Mouse (Mus musculus): ENCODE results near the gene Myo9b.

Gene Myo9b

DNA sequence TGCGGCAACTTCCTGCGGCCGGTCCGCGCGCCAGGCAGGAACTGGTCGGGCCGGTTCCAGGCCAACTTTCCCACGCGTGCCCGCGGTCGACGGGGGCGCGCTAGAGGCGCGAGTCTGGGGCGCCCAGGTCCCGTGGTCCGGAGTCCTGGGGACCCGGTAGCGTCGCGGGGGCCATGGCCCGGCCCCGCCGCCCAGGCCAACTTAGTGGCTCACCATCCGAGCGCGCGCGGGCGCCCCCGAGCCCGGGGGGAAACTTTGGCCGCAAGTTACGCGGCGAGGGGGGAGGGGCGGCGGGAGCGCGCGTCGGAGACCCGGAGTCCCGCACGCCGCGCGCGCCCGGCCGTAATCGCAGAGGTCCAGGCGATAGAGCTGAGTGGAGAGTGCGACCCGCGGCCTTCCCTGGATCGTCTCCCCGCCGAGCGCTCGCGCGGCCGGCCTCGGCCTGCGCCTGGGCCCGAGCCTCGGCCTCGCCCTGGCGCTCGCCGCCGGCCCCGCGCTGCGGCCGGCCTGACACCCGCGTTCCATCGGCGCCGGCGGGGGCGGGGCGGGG is 109.0 kb downstream of the Myo9b start, which contains the start of gene Nr2f6:
Gene Nr2f6 (minus strand): TSS at position 540 of the 550 bp plus-strand sequence.
- in situ Hi-C loops (cut with MboI; ENCODE audit: unreplicated experiment in 2 of 2), result loop anchor here in 1 of 2 experiments (25.0 kb wide), 1 partner anchor 669 kb away; the partner anchor contains the start of genes Gm3336, Iqcn and Pde4c

DNA sequence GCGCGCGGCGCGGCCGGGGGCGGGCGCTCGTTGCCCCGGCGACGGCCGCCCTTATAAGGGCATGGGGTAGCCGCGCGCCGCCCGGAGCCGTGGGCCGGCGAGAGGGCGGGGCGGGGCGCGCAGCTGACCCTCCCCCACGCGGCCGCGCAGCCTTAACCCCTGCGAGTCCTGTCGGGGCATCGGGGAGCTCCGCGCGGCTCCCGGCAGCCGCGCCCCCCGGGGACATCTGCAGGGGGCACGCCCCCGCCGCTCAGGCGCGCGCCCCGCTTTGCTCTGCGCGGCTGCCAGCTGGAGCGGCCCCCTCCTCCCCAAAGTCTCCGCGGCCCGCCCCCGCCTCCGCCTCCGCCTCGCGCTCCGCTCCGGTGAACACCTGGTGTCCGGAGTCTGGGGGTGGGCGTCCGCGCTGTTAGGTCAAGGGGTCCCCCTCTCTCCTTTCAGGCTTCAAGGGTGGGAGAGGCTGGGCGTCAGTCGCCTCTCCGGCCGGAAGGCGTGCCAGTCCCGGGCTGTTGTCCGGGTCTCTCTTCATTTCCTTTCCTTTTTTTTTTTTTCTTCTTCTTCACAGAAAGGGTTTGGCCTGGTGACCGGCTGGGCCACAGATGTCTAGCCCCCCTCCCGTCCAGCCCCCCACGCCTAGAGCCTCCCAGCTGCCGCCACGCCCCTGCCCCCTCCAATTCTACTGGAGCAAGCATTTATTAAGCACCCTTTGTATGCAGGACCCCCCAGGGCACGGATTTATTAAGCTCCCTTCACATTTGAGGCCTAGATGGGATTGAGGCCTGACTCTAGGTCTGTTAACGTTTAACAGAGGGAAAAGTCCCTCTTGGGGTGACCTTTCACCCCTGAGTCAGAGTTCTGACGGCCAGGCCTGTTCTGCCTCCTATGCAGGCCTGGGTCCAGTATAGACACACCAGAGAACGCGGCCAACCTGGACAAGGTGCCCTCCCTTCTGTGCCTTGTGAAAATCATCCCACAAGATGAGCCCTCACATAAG is 109.8 kb downstream of the Myo9b start:
- in situ Hi-C loops (cut with MboI; ENCODE audit: unreplicated experiment in 2 of 2), result loop anchor here in 1 of 2 experiments (25.0 kb wide), 1 partner anchor 670 kb away; the partner anchor contains the start of genes Gm3336, Iqcn and Pde4c

DNA sequence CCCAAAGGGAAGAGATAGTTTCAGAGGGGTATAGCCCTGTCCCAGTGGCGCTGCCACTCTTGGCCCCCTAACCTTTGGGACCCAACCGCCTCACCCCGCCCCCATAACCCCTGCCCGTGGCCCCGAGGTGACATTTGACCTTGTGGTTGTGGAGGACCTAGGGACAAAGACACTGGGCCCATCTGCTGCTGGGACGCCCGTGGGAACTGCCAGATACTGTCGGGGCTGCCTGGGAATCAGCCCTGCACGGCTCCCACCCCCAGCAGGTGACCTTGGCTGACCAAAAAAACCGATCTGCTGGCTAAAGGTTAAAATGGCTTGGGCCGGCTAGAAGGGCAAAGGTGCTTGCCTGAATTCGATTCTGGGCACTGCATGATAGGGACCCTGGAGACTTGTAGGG is 110.9 kb downstream of the Myo9b start:
- in situ Hi-C loops (cut with MboI; ENCODE audit: unreplicated experiment in 2 of 2), result loop anchor here in 1 of 2 experiments (25.0 kb wide), 1 partner anchor 671 kb away; the partner anchor contains the start of genes Gm3336, Iqcn and Pde4c

DNA sequence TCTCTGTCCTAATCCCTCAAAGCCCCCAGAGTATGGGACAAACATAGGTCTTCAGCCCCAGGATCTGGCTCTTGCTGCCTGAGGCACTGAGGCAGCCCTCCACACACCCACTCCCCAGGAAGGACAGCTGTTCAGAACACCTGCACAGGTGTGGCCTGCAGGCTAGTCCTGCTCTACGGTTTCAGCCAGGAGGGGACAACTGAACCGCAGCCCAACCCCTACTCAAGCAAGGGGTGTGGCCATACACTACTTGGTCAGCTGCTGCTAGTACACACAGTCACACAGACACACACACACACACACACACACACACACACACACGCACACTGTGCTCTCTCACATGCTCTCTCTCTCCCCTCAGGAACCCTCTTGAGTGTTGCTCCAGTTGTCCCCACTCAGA is 111.3 kb downstream of the Myo9b start:
- in situ Hi-C loops (cut with MboI; ENCODE audit: unreplicated experiment in 2 of 2), result loop anchor here in 1 of 2 experiments (25.0 kb wide), 1 partner anchor 672 kb away; the partner anchor contains the start of genes Gm3336, Iqcn and Pde4c

DNA sequence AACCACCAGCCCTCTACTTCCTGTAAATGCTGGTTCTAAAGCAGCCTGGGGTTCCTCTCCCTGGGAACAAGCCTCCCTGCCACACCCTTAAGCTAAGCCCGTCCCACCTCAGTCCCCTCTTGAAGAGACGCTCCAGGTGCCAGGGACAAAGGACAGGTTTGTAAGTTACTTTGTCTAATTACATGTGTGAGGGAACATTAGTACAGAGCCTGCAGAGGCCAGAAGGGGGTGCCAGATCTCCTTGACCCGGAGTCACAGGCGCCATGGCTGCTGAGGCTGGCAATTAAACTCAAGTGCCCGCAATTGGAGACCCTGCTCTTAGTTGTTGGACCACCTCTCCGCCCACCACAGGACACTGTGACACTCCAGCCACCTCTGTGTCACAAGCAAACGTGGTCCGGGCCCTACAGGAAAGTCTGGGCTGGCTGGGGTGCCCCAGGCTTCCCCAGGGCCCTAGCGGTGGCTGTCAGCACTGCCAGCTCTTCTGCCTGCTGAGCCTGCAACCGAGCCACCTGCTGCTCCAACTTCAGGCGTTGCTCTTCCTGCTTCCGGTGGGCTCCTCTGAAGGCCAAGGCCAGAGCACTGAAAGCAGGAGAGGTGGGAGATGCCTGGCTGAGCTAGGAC is 112.8 kb downstream of the Myo9b start:
- in situ Hi-C loops (cut with MboI; ENCODE audit: unreplicated experiment in 2 of 2), result loop anchor here in 1 of 2 experiments (25.0 kb wide), 1 partner anchor 673 kb away; the partner anchor contains the start of genes Gm3336, Iqcn and Pde4c

DNA sequence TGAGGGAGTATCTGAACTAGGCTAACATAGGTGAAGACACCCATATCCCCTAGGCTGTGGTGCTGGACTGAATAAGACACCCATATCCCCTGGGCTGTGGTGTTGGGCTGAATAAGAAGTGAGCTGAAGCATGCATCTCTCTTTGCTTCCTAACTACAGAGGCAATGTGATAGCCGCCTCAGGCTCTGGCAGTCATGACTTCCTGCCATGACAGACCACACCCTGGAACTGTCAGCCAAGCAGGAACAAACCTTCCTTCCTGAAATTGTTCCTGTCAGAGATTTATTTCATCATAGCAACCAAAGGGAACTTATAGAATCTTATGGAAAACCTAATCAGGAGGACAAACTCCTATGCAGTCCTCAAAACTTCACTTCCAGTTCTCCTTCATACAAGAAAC is 115.8 kb downstream of the Myo9b start:
- in situ Hi-C loops (cut with MboI; ENCODE audit: unreplicated experiment in 2 of 2), result loop anchor here in 1 of 2 experiments (25.0 kb wide), 1 partner anchor 676 kb away; the partner anchor contains the start of genes Gm3336, Iqcn and Pde4c

DNA sequence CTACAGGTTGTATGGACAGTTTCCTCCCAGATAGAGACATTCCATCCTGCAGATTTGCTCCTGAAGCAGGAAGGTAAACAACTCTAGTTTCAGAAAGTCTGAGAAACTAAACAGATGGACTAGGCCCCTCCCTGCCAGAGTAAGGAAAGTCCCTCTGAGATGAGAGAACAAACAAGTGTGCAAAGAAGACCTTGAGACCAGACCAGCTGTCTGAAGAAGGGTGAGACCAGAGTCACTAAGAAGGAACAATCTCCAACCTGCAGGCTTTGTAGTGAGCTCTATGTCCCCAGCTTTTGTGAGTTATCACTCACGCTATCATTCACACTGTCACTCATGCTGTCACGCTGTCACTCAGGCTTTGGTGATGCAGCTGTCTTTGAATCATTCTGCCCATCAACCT is 119.2 kb downstream of the Myo9b start:
- in situ Hi-C loops (cut with MboI; ENCODE audit: unreplicated experiment in 2 of 2), result loop anchor here in 1 of 2 experiments (25.0 kb wide), 1 partner anchor 679 kb away; the partner anchor contains the start of genes Gm3336, Iqcn and Pde4c

DNA sequence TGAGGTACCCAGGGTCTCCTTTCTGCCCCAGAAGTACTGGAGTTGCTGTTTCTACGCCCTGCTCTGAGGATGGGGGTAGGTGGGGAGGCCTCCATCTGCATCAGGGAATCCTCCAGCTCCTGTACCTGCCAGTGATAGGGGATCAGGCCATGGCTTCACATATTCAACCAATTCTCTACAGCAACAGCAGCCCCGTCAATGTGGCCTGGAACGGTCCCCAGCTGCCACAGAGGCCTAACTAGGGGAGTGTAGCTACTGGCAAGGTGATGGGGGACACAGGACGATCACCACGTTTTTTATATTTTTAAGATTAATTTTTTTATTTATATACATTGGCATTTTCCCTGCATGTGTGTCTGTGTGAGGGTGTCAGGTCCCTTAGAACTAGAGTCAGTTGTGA is 119.9 kb downstream of the Myo9b start:
- in situ Hi-C loops (cut with MboI; ENCODE audit: unreplicated experiment in 2 of 2), result loop anchor here in 1 of 2 experiments (25.0 kb wide), 1 partner anchor 680 kb away; the partner anchor contains the start of genes Gm3336, Iqcn and Pde4c

DNA sequence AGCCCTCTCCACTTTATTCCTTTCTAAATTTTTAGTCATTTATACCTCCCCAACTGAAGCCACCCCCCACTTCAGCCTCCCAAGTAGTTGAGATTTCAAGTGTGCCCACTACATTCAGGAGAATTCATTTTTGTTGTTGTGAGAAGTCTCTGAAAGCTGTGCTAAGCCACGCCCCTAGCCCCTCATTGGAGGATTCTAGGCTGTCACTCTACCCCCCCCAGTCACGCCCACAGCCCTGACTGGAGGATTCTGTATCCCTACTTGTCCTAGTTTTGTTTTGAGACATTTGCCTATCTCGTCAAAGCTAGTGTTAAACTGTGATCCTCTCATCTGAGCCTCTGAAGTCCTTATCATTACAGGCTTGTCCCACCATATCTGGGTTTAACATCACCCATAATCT is 120.4 kb downstream of the Myo9b start:
- in situ Hi-C loops (cut with MboI; ENCODE audit: unreplicated experiment in 2 of 2), result loop anchor here in 1 of 2 experiments (25.0 kb wide), 1 partner anchor 681 kb away; the partner anchor contains the start of genes Gm3336, Iqcn and Pde4c

DNA sequence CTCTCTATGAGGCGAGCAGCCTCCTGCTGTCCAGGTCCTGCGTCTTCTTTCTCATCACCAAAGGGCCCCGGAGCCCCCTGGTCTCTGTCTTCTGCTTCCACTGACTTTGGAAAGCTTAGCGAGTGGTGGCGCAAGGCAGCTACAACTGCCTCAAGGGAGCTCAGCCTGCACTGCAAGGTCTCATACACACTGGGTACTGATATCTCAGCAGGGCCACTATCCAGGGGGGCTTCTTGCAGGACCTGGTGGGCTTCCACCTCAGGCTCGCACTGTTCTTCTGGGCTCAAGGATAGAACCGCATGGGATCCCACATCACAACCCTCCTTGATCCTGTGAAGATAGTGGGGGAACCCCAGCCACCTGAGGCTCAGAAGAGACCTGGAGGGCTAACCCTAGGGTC is 122.0 kb downstream of the Myo9b start:
- in situ Hi-C loops (cut with MboI; ENCODE audit: unreplicated experiment in 2 of 2), result loop anchor here in 1 of 2 experiments (25.0 kb wide), 1 partner anchor 682 kb away; the partner anchor contains the start of genes Gm3336, Iqcn and Pde4c

DNA sequence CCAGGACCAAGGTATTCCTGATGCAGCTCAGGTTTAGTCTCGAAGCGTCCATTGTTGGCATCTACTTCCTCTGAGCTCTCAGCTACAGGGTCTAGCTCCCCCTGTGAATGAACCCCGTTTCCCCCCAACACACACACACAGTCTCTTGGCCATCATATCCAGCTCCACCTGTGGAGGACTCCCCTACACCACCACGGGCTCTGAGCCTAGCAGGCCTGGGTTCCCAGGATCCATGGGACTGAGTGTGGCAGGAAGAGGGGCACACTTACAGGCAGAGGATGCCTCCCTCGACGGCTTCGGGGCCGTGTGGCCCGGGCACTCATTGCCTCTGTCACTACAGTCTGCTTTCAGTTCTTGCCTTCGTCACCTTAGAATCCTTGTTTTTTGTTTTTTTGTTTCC is 122.6 kb downstream of the Myo9b start:
- in situ Hi-C loops (cut with MboI; ENCODE audit: unreplicated experiment in 2 of 2), result loop anchor here in 1 of 2 experiments (25.0 kb wide), 1 partner anchor 683 kb away; the partner anchor contains the start of genes Gm3336, Iqcn and Pde4c

DNA sequence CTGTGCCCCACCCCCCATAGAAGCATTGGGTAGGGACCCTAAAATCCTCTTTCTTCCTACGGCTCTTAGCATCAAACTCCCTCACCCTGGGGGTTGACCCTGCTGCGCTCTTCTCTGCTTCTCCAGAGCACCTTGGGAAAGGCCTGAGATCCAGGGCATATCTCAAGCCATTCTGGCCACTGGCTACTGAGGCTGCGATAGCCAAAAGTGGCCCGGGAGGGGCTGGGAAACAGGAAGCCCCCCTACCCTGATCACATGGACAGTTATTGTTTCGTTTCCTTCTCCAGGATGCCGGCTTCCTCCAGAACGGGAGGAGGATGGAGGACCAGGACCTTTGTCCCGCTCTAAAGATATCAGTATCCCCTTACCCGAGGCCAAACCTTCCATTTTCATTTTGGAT is 123.1 kb downstream of the Myo9b start, which contains the start of gene Ushbp1:
Gene Ushbp1 (minus strand): TSS at position 174 of the 400 bp plus-strand sequence.
- in situ Hi-C loops (cut with MboI; ENCODE audit: unreplicated experiment in 2 of 2), result loop anchor here in 1 of 2 experiments (25.0 kb wide), 1 partner anchor 683 kb away; the partner anchor contains the start of genes Gm3336, Iqcn and Pde4c

DNA sequence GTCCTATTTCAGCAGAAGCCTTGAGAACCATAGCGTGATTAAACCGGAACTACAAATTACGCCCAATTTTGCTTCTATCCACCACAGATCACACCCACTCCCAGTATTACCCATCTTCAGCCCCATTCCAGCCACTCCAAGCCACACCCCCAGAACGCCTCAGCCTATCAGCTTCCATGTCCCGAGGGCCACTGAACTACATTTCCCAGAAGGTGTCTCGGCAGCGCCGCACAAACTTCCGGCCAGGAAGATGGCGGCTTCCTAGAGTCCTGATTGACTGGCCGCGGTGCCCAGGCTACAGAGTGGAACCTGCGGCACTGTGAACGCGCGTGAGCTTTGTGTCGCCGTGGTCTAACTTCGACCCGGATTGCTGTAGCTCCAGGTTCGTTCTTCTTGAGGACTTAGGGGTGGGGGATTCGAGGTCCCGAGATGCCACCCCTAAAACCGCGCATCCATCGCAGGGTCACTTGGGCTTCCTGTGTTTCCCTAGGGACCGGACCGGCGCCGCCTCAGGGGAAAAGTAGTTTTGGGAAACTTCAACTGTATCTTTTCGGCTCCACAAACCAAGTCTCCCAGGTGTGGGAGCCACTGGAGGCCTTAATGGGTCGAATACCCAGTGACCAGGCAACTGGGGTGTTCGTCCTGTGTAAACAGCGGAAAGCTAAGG is 124.3 kb downstream of the Myo9b start, which contains the start of gene Babam1:
Gene Babam1 (plus strand): TSS at position 223 of the 667 bp plus-strand sequence.
- in situ Hi-C loops (cut with MboI; ENCODE audit: unreplicated experiment in 2 of 2), result loop anchor here in 1 of 2 experiments (25.0 kb wide), 1 partner anchor 684 kb away; the partner anchor contains the start of genes Gm3336, Iqcn and Pde4c

DNA sequence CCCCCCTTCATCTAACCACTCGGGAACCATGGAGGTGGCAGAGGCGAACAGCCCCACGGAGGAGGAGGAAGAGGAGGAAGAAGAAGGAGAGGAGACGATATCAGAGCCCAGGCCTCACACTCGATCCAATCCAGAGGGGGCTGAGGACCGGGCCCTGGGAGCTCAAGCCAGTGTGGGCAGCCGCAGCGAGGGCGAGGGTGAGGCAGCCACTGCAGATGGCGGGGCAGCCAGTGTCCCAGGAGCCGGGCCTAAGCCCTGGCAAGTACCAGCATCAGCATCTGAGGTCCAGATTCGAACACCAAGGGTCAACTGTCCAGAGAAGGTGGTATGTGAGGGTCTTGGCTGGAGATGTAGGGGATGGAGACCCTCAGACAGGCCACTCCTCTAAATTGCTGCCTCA is 125.2 kb downstream of the Myo9b start:
- in situ Hi-C loops (cut with MboI; ENCODE audit: unreplicated experiment in 2 of 2), result loop anchor here in 1 of 2 experiments (25.0 kb wide), 1 partner anchor 685 kb away; the partner anchor contains the start of genes Gm3336, Iqcn and Pde4c

DNA sequence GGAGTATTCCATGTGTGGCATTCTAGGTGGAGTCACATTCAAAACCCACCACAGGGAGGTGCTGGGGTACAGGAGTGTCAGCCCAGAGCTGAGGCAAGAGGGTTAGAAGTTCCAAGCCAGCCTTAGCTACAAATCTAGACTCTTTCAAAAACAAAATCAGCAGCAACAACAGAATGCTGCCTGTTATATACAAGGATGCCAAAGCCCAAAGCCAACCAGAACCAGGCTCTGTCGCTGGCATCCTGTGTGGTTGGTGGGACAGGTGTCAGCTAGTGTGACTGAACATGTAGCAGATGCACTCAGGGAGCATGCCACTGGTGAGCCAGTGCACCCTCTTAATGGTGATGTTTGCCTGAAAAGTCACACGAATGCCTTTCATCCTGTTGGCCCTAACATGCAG is 128.3 kb downstream of the Myo9b start:
- in situ Hi-C loops (cut with MboI; ENCODE audit: unreplicated experiment in 2 of 2), result no loop called here

DNA sequence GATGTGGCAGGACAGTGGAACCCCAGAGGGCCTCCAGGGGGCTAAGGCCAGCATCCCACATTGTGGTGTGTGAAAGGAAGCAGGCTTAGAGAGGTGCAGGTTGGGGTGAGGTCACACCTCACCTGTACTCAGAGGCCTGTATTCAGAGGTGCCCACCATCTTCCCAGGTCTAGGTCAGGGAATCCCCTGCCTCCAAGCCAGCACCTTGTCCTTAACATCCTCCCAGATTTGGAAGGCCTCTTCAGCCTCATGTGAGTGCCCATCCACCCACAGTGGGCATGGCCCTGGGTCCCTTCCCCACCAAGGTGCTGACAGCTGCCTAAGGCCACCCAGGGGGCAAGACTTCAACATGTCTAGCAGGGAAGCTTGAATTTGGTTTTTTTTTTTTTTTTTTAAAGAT is 128.9 kb downstream of the Myo9b start:
- in situ Hi-C loops (cut with MboI; ENCODE audit: unreplicated experiment in 2 of 2), result no loop called here

DNA sequence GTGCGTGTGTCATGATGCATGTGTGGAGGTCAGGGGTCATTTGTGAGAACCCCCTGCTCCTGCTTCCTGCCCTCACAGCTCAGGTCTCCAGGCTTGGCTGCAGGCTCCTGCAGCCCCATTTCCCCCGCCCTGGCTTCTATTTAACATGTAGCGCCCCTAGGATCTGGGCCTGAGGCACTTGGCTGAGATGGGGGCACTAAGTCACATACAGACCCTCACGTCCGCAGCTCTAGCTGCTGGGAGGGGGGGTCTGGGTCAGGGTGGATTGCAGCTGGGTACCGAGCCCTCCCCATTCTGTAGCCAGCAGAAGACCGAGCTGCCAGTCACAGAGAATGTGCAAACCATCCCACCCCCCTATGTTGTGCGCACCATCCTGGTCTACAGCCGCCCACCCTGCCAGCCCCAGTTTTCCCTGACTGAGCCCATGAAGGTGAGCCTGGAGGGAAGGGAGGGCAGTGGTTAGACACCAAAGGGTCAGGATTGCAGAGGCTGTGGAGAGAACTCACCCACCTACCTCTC is 130.0 kb downstream of the Myo9b start:
- in situ Hi-C loops (cut with MboI; ENCODE audit: unreplicated experiment in 2 of 2), result no loop called here

DNA sequence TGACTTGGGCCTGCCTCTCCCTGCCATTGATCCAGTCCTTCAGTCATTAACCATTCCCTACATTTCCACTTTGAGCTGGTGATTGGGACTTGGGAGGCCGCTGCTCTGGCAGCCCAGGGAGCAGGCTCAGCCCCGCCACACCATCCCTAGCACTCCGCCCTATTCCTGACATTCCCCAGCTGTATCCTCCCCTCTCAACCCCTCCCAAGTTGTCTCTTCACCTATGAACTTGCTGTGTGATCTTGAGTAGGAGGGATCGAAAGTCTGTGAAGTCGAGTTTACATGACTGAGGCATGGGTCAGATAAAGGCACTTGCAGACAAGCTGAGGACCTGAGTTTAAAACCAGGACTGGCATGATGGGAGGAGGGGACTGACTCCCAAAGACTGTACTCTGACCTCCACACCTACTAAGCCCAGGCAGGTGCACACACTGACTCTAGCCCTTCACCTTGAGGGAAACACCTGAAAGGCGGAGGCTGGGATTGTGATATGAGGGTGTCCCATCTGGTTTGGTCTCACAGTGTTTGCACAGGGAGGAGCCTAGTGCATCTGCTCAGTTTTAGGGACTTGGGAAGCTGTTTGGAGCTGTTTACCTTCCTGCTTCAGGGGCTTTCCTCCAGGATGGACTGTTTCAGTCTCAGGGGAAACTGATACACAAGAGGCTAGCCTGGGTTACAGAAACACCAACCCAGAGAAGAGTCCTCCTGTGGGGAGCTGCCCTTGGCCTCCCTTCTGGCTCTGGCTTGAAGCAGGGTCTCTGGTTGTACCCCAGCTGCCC is 130.8 kb downstream of the Myo9b start:
- in situ Hi-C loops (cut with MboI; ENCODE audit: unreplicated experiment in 2 of 2), result no loop called here
